Mouse (Mus musculus) hindbrain, embryonic 15.5 days (tissue): ENCODE measurements around the gene Rplp2. TPM values are rescaled to one million over a fixed set of nuclear protein-coding genes. Genes with fewer than 3 reads are reported as not detected.

Experiments
- ATAC-seq: fragments of 200-750 bp; cut with Nextera tagmentation; 2 replicates; pipeline ENCODE4 v1.8.0; 2017; ENCODE audit warnings: low read depth, moderate number of reproducible peaks, moderate TSS enrichment; ENCODE audit not compliant: low FRiP score
- H3K27ac ChIP-seq: fragments of 300-500 bp; sonication (generic); replicated peaks from 2 replicates; pipeline ENCODE4 v1.5.1; 2015; ENCODE audit warnings: mild to moderate bottlenecking, inconsistent platforms
- H3K27me3 ChIP-seq: fragments of 300-500 bp; sonication (generic); 2 replicates; pipeline ENCODE4 v1.6.1; 2015; ENCODE audit warnings: control low read depth, inconsistent platforms
- H3K36me3 ChIP-seq: fragments of 300-500 bp; sonication (generic); 2 replicates; pipeline ENCODE4 v1.6.1; 2015; ENCODE audit warnings: control low read depth, inconsistent platforms
- H3K4me1 ChIP-seq: fragments of 300-500 bp; sonication (generic); replicated peaks from 2 replicates; pipeline ENCODE4 v1.6.1; 2015; ENCODE audit warnings: control low read depth, inconsistent platforms
- H3K4me2 ChIP-seq: fragments of 300-500 bp; sonication (generic); 2 replicates; pipeline ENCODE4 v1.6.1; 2015; ENCODE audit warnings: moderate library complexity, mild to moderate bottlenecking, inconsistent platforms
- H3K4me3 ChIP-seq: fragments of 300-500 bp; sonication (generic); 2 replicates; pipeline ENCODE4 v1.5.1; 2015; ENCODE audit warnings: mild to moderate bottlenecking, inconsistent platforms
- H3K9ac ChIP-seq: fragments of 300-500 bp; sonication (generic); 2 replicates; pipeline ENCODE4 v1.6.1; 2015; ENCODE audit warnings: inconsistent platforms
- H3K9me3 ChIP-seq: fragments of 300-500 bp; sonication (generic); 2 replicates; pipeline ENCODE4 v1.6.1; 2016; ENCODE audit warnings: control low read depth, inconsistent platforms
- WGBS: fragments of 180-500 bp; shearing (Covaris S2); methylation state at CpG from one replicate; pipeline ENCODE4 v1.1.7; 2015; 5-methylcytosine and 5-hydroxymethylcytosine counted together
- polyA plus RNA-seq: library from polyadenylated mRNA; unstranded; fragments of >200 nt; fragmentation: Nextera tagmentation; extraction: Ambion mirVana; gene quantifications from 2 replicates; pipeline ENCODE4 v1.2.1, GENCODE M21; 2015

The Rplp2 gene
- polyA plus RNA-seq, 1 experiment from 2014 or later, result 674 TPM

DNA sequence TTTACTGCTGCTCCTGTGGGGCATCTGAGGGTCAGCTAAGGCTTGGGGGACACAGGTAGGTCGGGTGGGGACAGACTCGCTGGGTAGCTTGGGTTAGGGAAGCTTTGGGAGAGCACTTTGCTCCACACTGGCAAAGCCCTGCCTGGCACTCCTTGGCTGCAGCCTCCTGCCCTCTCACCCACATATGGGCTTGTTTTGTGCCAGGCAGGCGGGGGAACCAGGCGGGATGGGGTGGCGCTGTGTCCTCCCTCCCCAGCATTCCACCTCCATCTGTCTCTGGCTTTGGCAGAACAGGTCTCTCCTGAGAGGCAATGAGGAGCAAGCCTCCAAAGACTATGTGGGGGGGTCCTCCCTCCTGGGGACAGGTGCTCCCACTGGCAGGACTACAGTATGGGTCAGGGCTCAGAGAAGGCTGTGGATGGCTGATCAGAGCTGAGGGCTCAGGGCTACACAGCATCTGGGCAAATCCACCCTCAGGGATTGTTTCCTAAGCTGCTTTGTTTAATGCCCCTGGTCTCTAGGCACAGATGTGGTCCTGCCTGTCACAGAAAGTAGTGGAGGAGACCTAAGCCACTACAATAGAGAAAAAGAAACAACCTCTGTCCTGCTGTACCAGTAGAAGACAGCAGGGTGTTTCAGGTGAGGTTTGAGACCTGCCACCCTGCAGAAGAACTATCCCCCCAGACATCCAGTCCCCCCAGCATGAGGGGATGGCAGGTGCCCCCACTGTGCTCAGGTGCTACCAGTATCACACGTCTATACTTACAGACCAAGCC is 14.2 kb upstream of the Rplp2 start:
- H3K9ac ChIP-seq, result peak overlapping the region; percentile 68; the same call in 1 of the 2 replicates
- H3K9me3 ChIP-seq, result no peaks in the 10 kb centered on the region
- H3K4me1 ChIP-seq, result peaks cover 78% of the 10 kb centered on the region
- ATAC-seq, result no peak
- no peaks in the 10 kb centered on the region for H3K27me3 ChIP-seq
- no peak overlapping the region for H3K27ac ChIP-seq
- WGBS, result 80% methylated on average over 6 of the region's 6 CpGs
- H3K36me3 ChIP-seq, result peaks cover 30% of the 10 kb centered on the region
- H3K4me3 ChIP-seq, result peak overlapping the region; percentile 61; the same call in 1 of the 2 replicates
- peak overlapping the region; percentile 84 for H3K4me2 ChIP-seq

DNA sequence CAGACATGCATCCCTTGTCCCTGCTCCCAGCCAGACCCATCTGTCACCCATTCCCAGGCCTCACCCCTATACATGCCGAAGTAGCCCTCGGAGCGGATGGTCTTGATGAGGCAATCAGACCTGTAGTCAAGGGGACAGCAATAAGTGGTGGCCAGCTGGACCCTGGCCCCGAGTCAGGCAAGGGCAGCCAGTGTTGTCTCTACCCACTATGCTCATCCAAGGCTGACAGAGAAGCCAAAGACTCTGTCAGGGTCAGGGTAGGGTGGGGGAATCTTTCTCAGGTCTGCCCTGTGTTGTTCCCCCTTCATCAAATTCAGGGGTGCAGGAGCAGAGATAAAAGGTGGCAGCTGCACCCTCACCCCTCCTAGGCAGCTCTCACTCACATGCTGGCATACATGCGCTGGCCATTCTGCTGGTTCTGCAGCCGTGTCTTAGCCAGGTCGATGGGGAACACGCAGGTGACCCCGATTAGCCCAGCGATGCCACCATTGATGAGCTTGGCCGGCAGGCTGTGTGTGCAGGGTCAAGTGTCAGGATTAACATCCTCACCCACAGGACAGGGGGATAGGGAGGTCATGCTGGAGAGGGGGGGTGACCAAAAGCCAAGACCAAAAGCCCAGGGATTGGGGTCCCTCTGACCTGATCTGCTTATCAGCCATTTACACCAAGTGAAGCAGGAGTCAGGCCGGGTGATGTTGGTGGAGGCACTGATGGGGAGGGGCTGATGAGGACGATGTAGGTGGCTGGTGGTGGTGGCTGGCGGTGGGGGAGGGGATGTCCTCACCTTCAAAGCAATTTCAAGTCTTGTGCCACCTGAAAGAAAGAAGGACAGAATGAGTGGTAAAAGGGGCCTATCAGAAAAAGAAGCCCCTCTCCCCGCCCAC is 13.4 kb upstream of the Rplp2 start:
- H3K4me1 ChIP-seq, result peaks cover 76% of the 10 kb centered on the region
- WGBS, result 75% methylated on average over 15 of the region's 15 CpGs
- no peak for ATAC-seq

DNA sequence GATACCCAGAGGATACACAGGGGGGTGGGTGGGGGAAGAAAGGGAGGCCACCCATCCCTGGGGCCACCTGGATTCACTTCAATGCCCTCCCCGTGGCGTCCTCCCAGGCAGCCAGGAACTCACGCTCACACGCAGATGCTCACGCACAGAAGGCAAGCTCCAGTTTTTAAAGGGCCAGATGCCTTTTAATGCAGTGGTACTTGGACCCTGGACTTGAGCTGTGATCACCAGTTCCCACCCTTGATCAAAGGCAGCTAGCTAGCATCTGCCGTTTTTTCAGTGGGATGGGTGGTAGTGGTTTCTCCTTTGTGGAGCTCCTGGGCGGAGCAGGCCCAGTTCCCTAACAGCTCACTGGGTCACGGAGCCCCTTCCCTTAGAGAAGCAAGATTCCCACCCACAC is 12.7 kb upstream of the Rplp2 start:
- ATAC-seq, result peak; percentile 12; the same call in 1 of the 2 replicates
- peak overlapping the region; percentile 84 for H3K27ac ChIP-seq
- no peaks in the 10 kb centered on the region for H3K27me3 ChIP-seq
- H3K9me3 ChIP-seq, result no peaks in the 10 kb centered on the region
- H3K9ac ChIP-seq, result peak overlapping the region; percentile 68
- H3K4me1 ChIP-seq, result peaks cover 72% of the 10 kb centered on the region
- 9% methylated on average over 8 of the region's 8 CpGs for WGBS
- H3K4me3 ChIP-seq, result peak overlapping the region; percentile 61
- peaks cover 30% of the 10 kb centered on the region for H3K36me3 ChIP-seq
- H3K4me2 ChIP-seq, result peak overlapping the region; percentile 84

More for the DNA sequence above, 13.4 kb upstream of the Rplp2 start:
- Histone ChIP-seq H3K9ac (peak overlapping the region; percentile 68), H3K36me3 (peaks cover 30% of the 10 kb centered on the region), H3K27me3 (no peaks in the 10 kb centered on the region), H3K9me3 (no peaks in the 10 kb centered on the region), H3K27ac (peak overlapping the region; percentile 84), H3K4me3 (peak overlapping the region; percentile 61), H3K4me2 (peak overlapping the region; percentile 84)

DNA sequence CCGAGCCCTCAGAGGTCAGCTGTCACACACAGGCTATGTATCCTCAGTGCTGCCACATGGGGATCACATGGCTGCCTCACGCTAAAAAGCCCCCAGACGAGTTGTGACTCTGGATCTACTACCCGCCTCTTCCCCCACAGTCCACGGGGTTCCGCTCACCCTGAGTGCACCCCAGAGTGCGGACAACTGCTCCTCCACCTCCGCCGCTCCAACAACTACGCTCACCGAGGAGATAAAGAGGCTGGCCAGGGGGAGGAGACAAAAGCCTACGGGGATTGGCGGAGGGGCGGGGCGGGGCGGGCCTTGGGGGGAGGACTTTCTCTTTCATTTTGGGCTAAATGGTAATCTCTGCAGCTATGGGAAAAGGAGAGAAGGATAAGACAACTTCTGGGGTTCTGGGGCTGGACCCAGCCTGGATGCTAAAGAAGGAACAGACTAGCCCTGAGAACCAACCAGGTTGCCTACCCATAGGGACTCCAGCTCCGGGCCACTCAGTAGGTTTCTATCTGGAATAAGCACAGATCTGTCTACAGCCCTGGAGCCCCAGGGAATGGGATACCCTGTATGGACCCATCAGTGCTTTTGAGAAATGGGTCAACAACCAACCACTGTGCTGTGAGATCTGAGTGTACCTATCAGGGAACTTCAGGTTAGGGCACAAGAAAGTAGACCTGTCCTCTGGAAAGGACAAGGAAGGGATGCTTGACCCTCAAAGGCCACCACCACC is 11.9 kb upstream of the Rplp2 start:
- Histone ChIP-seq H3K27ac (peak overlapping the region; percentile 84), H3K4me2 (peak overlapping the region; percentile 84), H3K9ac (peak overlapping the region; percentile 68), H3K9me3 (no peaks in the 10 kb centered on the region), H3K4me3 (peak overlapping the region; percentile 61), H3K4me1 (peaks cover 64% of the 10 kb centered on the region), H3K36me3 (peaks cover 28% of the 10 kb centered on the region), H3K27me3 (no peaks in the 10 kb centered on the region)
- 4% methylated on average over 17 of the region's 17 CpGs for WGBS
- ATAC-seq, result peak; percentile 10; the same call in 1 of the 2 replicates

GRCm38 (mm10) chr7:141435856-141436522 is 11.2 kb upstream of the Rplp2 start:
- Histone ChIP-seq H3K9me3 (no peaks in the 10 kb centered on the region), H3K4me2 (peak overlapping the region; percentile 84), H3K36me3 (peaks cover 21% of the 10 kb centered on the region), H3K27ac (no peak overlapping the region), H3K27me3 (no peaks in the 10 kb centered on the region), H3K4me3 (peak overlapping the region; percentile 61), H3K4me1 (peaks cover 63% of the 10 kb centered on the region), H3K9ac (peak overlapping the region; percentile 68; the same call in 1 of the 2 replicates)
- 70% methylated on average over 9 of the region's 9 CpGs for WGBS
- no peak for ATAC-seq

DNA sequence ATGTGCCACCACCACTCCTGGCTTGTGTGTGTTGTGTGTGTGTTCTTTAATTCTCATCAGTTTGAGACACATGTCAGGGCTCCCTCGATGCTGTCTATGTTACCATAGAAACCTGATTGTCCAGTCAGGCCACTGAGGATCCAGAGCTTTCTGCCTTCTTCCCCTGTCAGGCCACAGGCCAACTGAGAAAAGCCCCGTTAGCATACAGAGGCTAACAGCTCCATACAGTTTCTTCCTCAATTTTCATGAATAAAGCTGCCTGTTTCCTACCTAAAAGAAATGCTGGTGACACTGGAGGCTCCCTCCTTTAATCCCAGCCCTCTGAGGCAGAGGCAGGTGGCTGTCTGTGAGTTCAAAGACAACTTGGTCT is 10.7 kb upstream of the Rplp2 start:
- no peak for ATAC-seq
- Histone ChIP-seq H3K9ac (peak overlapping the region; percentile 61; the same call in 1 of the 2 replicates), H3K27ac (peak overlapping the region; percentile 80; the same call in 1 of the 2 replicates), H3K9me3 (no peaks in the 10 kb centered on the region), H3K4me2 (peak overlapping the region; percentile 84), H3K27me3 (no peaks in the 10 kb centered on the region), H3K4me3 (peak overlapping the region; percentile 54), H3K36me3 (peaks cover 16% of the 10 kb centered on the region), H3K4me1 (peaks cover 63% of the 10 kb centered on the region)
- 38% methylated on average over 2 of the region's 2 CpGs for WGBS

GRCm38 (mm10) chr7:141437178-141438120 is 9.7 kb upstream of the Rplp2 start, which contains the start of gene Slc25a22:
Gene Slc25a22 (minus strand): TSS chr7:141437892.
- Histone ChIP-seq H3K9ac (peak within 1 kb of the TSS; percentile 61), H3K4me2 (peak within 1 kb of the TSS; percentile 84), H3K36me3 (peaks cover 7% of the 10 kb centered on the region; the same call in 1 of the 2 replicates), H3K27ac (peak within 1 kb of the TSS; percentile 80), H3K9me3 (no peaks in the 10 kb centered on the region), H3K4me3 (peak within 1 kb of the TSS; percentile 54), H3K27me3 (no peaks in the 10 kb centered on the region), H3K4me1 (peaks cover 57% of the 10 kb centered on the region)
- ATAC-seq, result peak; percentile 80
- 5% methylated on average over 53 of the region's 53 CpGs for WGBS

- H3K9ac ChIP-seq, result peak overlapping the region; percentile 61; the same call in 1 of the 2 replicates
- H3K4me2 ChIP-seq, result peak overlapping the region; percentile 84; the same call in 1 of the 2 replicates
- peak overlapping the region; percentile 80; the same call in 1 of the 2 replicates for H3K27ac ChIP-seq
- no peaks in the 10 kb centered on the region for H3K27me3 ChIP-seq
- H3K4me3 ChIP-seq, result peak overlapping the region; percentile 54; the same call in 1 of the 2 replicates
- no peaks in the 10 kb centered on the region for H3K36me3 ChIP-seq
- no peaks in the 10 kb centered on the region for H3K9me3 ChIP-seq
- no peak for ATAC-seq
- peaks cover 57% of the 10 kb centered on the region for H3K4me1 ChIP-seq
- WGBS, result 94% methylated on average over 12 of the region's 12 CpGs
Observed at GRCm38 (mm10) chr7:141438201-141438968, 8.8 kb upstream of the Rplp2 start.

- WGBS, result 95% methylated on average over 10 of the region's 10 CpGs
- no peaks in the 10 kb centered on the region for H3K36me3 ChIP-seq
- H3K9ac ChIP-seq, result no peak overlapping the region
- no peaks in the 10 kb centered on the region for H3K27me3 ChIP-seq
- H3K4me1 ChIP-seq, result peaks cover 57% of the 10 kb centered on the region
- no peak for ATAC-seq
- H3K9me3 ChIP-seq, result no peaks in the 10 kb centered on the region
- H3K4me2 ChIP-seq, result no peak overlapping the region
- no peak overlapping the region for H3K4me3 ChIP-seq
- no peak overlapping the region for H3K27ac ChIP-seq
Observed at GRCm38 (mm10) chr7:141439140-141439679, 8.0 kb upstream of the Rplp2 start.
